Mouse (Mus musculus): ENCODE measurements at regions not wholly inside any gene's neighbourhood (a gene's known extent, or its start where the extent isn't known, plus 50 kb on each side); places are given as distances from the start of the nearest gene placed in this dataset.

- Histone ChIP-seq H3K36me3 (ENCODE audit: control insufficient read depth, insufficient read depth, low read length) (no peaks in the 10 kb centered on the region), H3K4me1 (replicated peaks; ENCODE audit: control insufficient read depth, insufficient read depth, low read length) (no peaks in the 10 kb centered on the region), H3K9ac (ENCODE audit: low read length) (no peak overlapping the region), H3K27me3 (ENCODE audit: control insufficient read depth, insufficient read depth, low read length) (no peaks in the 10 kb centered on the region), H3K4me2 (ENCODE audit: low read depth, low read length, severe bottlenecking) (no peak overlapping the region), H3K9me3 (ENCODE audit: control insufficient read depth, low read length) (no peaks in the 10 kb centered on the region), H3K27ac (ENCODE audit: low read depth, low read length) (no peak overlapping the region), H3K4me3 (ENCODE audit: low read depth, low read length) (no peak overlapping the region)
- WGBS: 73% methylated on average over 11 of the region's 11 CpGs
- ATAC-seq (replicated peaks; ENCODE audit: low FRiP score) (no peak), DNase-seq (ENCODE audit: low spot score) (no peak)
Measured at GRCm38 (mm10) chr4:131425311-131425710, 412.8 kb downstream of the Ptpru start.

- WGBS: 97% methylated on average over 7 of the region's 7 CpGs
- H3K27me3 ChIP-seq (ENCODE audit: control insufficient read depth, insufficient read depth, low read length): no peaks in the 10 kb centered on the region
- no peak for ATAC-seq (replicated peaks; ENCODE audit: low FRiP score)
- H3K4me3 ChIP-seq (ENCODE audit: low read depth, low read length): no peak overlapping the region
- no peak for DNase-seq (ENCODE audit: low spot score)
- H3K36me3 ChIP-seq (ENCODE audit: control insufficient read depth, insufficient read depth, low read length): no peaks in the 10 kb centered on the region
- no peaks in the 10 kb centered on the region for H3K4me1 ChIP-seq (replicated peaks; ENCODE audit: control insufficient read depth, insufficient read depth, low read length)
- no peak overlapping the region for H3K4me2 ChIP-seq (ENCODE audit: low read depth, low read length, severe bottlenecking)
- no peak overlapping the region for H3K27ac ChIP-seq (ENCODE audit: low read depth, low read length)
- no peaks in the 10 kb centered on the region for H3K9me3 ChIP-seq (ENCODE audit: control insufficient read depth, low read length)
- H3K9ac ChIP-seq (ENCODE audit: low read length): no peak overlapping the region
Measured at GRCm38 (mm10) chr4:131427871-131428270, 410.2 kb downstream of the Ptpru start.

GRCm38 (mm10) chr4:131429356-131429755 lies 408.7 kb downstream of the Ptpru start:
- H3K9ac ChIP-seq (ENCODE audit: low read length): no peak overlapping the region
- no peaks in the 10 kb centered on the region for H3K9me3 ChIP-seq (ENCODE audit: control insufficient read depth, low read length)
- no peak for DNase-seq (ENCODE audit: low spot score)
- H3K4me1 ChIP-seq (replicated peaks; ENCODE audit: control insufficient read depth, insufficient read depth, low read length): 0 out of 2 replicates have a peak, but pooled peaks cover 2% of the 10 kb centered on the region
- no peaks in the 10 kb centered on the region for H3K27me3 ChIP-seq (ENCODE audit: control insufficient read depth, insufficient read depth, low read length)
- H3K4me2 ChIP-seq (ENCODE audit: low read depth, low read length, severe bottlenecking): no peak overlapping the region
- no peak overlapping the region for H3K4me3 ChIP-seq (ENCODE audit: low read depth, low read length)
- no peak for ATAC-seq (replicated peaks; ENCODE audit: low FRiP score)
- 79% methylated on average over 11 of the region's 11 CpGs for WGBS
- no peaks in the 10 kb centered on the region for H3K36me3 ChIP-seq (ENCODE audit: control insufficient read depth, insufficient read depth, low read length)
- no peak overlapping the region for H3K27ac ChIP-seq (ENCODE audit: low read depth, low read length)

- no peak for ATAC-seq (replicated peaks; ENCODE audit: low FRiP score)
- Histone ChIP-seq H3K27ac (ENCODE audit: low read depth, low read length) (no peak overlapping the region), H3K4me3 (ENCODE audit: low read depth, low read length) (no peak overlapping the region), H3K9me3 (ENCODE audit: control insufficient read depth, low read length) (no peaks in the 10 kb centered on the region), H3K9ac (ENCODE audit: low read length) (no peak overlapping the region), H3K27me3 (ENCODE audit: control insufficient read depth, insufficient read depth, low read length) (no peaks in the 10 kb centered on the region), H3K36me3 (ENCODE audit: control insufficient read depth, insufficient read depth, low read length) (no peaks in the 10 kb centered on the region), H3K4me1 (replicated peaks; ENCODE audit: control insufficient read depth, insufficient read depth, low read length) (0 out of 2 replicates have a peak, but pooled peaks cover 2% of the 10 kb centered on the region), H3K4me2 (ENCODE audit: low read depth, low read length, severe bottlenecking) (no peak overlapping the region)
- no peak for DNase-seq (ENCODE audit: low spot score)
- 95% methylated on average over 1 of the region's 1 CpGs for WGBS
Measured at GRCm38 (mm10) chr4:131430420-131430819, 407.7 kb downstream of the Ptpru start.

- Histone ChIP-seq H3K9ac (ENCODE audit: low read length) (no peak overlapping the region), H3K27ac (ENCODE audit: low read depth, low read length) (no peak overlapping the region), H3K4me3 (ENCODE audit: low read depth, low read length) (no peak overlapping the region), H3K4me1 (replicated peaks; ENCODE audit: control insufficient read depth, insufficient read depth, low read length) (0 out of 2 replicates have a peak, but pooled peaks cover 2% of the 10 kb centered on the region), H3K36me3 (ENCODE audit: control insufficient read depth, insufficient read depth, low read length) (no peaks in the 10 kb centered on the region), H3K4me2 (ENCODE audit: low read depth, low read length, severe bottlenecking) (no peak overlapping the region), H3K27me3 (ENCODE audit: control insufficient read depth, insufficient read depth, low read length) (no peaks in the 10 kb centered on the region), H3K9me3 (ENCODE audit: control insufficient read depth, low read length) (no peaks in the 10 kb centered on the region)
- ATAC-seq (replicated peaks; ENCODE audit: low FRiP score) (0 out of 2 replicates have a peak, but pooled peaks have one; percentile 16), DNase-seq (ENCODE audit: low spot score) (peak; percentile 87)
- 13% methylated on average over 5 of the region's 5 CpGs for whole genome bisulfite sequencing
Measured at GRCm38 (mm10) chr4:131431188-131431587, 406.9 kb downstream of the Ptpru start.

- no peaks in the 10 kb centered on the region for H3K27me3 ChIP-seq (ENCODE audit: control insufficient read depth, insufficient read depth, low read length)
- no peak overlapping the region for H3K9ac ChIP-seq (ENCODE audit: low read length)
- no peak overlapping the region for H3K27ac ChIP-seq (ENCODE audit: low read depth, low read length)
- no peaks in the 10 kb centered on the region for H3K9me3 ChIP-seq (ENCODE audit: control insufficient read depth, low read length)
- 0 out of 2 replicates have a peak, but pooled peaks cover 2% of the 10 kb centered on the region for H3K4me1 ChIP-seq (replicated peaks; ENCODE audit: control insufficient read depth, insufficient read depth, low read length)
- ATAC-seq (replicated peaks; ENCODE audit: low FRiP score): 0 out of 2 replicates have a peak, but pooled peaks have one; percentile 47
- H3K4me2 ChIP-seq (ENCODE audit: low read depth, low read length, severe bottlenecking): no peak overlapping the region
- H3K36me3 ChIP-seq (ENCODE audit: control insufficient read depth, insufficient read depth, low read length): no peaks in the 10 kb centered on the region
- peak; percentile 57 for DNase-seq (ENCODE audit: low spot score)
- WGBS: 47% methylated on average over 13 of the region's 13 CpGs
- H3K4me3 ChIP-seq (ENCODE audit: low read depth, low read length): no peak overlapping the region
Measured at GRCm38 (mm10) chr4:131432591-131433177, 405.4 kb downstream of the Ptpru start.

GRCm38 (mm10) chr4:131435222-131435621 lies 402.9 kb downstream of the Ptpru start:
- H3K4me2 ChIP-seq (ENCODE audit: low read depth, low read length, severe bottlenecking): no peak overlapping the region
- 88% methylated on average over 12 of the region's 12 CpGs for WGBS
- ATAC-seq (replicated peaks; ENCODE audit: low FRiP score) (no peak), DNase-seq (ENCODE audit: low spot score) (no peak)
- H3K27me3 ChIP-seq (ENCODE audit: control insufficient read depth, insufficient read depth, low read length): no peaks in the 10 kb centered on the region
- H3K36me3 ChIP-seq (ENCODE audit: control insufficient read depth, insufficient read depth, low read length): no peaks in the 10 kb centered on the region
- no peak overlapping the region for H3K9ac ChIP-seq (ENCODE audit: low read length)
- H3K9me3 ChIP-seq (ENCODE audit: control insufficient read depth, low read length): no peaks in the 10 kb centered on the region
- no peak overlapping the region for H3K4me3 ChIP-seq (ENCODE audit: low read depth, low read length)
- H3K27ac ChIP-seq (ENCODE audit: low read depth, low read length): no peak overlapping the region
- 0 out of 2 replicates have a peak, but pooled peaks cover 2% of the 10 kb centered on the region for H3K4me1 ChIP-seq (replicated peaks; ENCODE audit: control insufficient read depth, insufficient read depth, low read length)

GRCm38 (mm10) chr4:131438403-131438802 lies 399.7 kb downstream of the Ptpru start:
- Histone ChIP-seq H3K4me1 (replicated peaks; ENCODE audit: control insufficient read depth, insufficient read depth, low read length) (no peaks in the 10 kb centered on the region; the same call in 1 of the 2 replicates), H3K27ac (ENCODE audit: low read depth, low read length) (no peak overlapping the region), H3K9me3 (ENCODE audit: control insufficient read depth, low read length) (no peaks in the 10 kb centered on the region), H3K9ac (ENCODE audit: low read length) (no peak overlapping the region), H3K27me3 (ENCODE audit: control insufficient read depth, insufficient read depth, low read length) (no peaks in the 10 kb centered on the region), H3K4me2 (ENCODE audit: low read depth, low read length, severe bottlenecking) (no peak overlapping the region), H3K4me3 (ENCODE audit: low read depth, low read length) (no peak overlapping the region), H3K36me3 (ENCODE audit: control insufficient read depth, insufficient read depth, low read length) (no peaks in the 10 kb centered on the region)
- 87% methylated on average over 2 of the region's 2 CpGs for WGBS
- DNase-seq (ENCODE audit: low spot score) (no peak), ATAC-seq (replicated peaks; ENCODE audit: low FRiP score) (no peak)

- WGBS: 40% methylated on average over 2 of the region's 2 CpGs
- H3K9me3 ChIP-seq (ENCODE audit: control insufficient read depth, low read length): no peaks in the 10 kb centered on the region
- H3K27me3 ChIP-seq (ENCODE audit: control insufficient read depth, insufficient read depth, low read length): no peaks in the 10 kb centered on the region
- ATAC-seq (replicated peaks; ENCODE audit: low FRiP score): no peak
- H3K36me3 ChIP-seq (ENCODE audit: control insufficient read depth, insufficient read depth, low read length): no peaks in the 10 kb centered on the region
- DNase-seq (ENCODE audit: low spot score): no peak
- no peak overlapping the region for H3K9ac ChIP-seq (ENCODE audit: low read length)
- no peak overlapping the region for H3K4me2 ChIP-seq (ENCODE audit: low read depth, low read length, severe bottlenecking)
- no peak overlapping the region for H3K27ac ChIP-seq (ENCODE audit: low read depth, low read length)
- H3K4me3 ChIP-seq (ENCODE audit: low read depth, low read length): no peak overlapping the region
- H3K4me1 ChIP-seq (replicated peaks; ENCODE audit: control insufficient read depth, insufficient read depth, low read length): no peaks in the 10 kb centered on the region; the same call in 1 of the 2 replicates
Measured at GRCm38 (mm10) chr4:131438883-131439282, 399.2 kb downstream of the Ptpru start.

Measured in forebrain, embryonic 11.5 days (tissue).